Mouse (Mus musculus) embryo, embryonic 11 days (tissue): ENCODE results near the gene Rpl22l1.
"Not testable (repeated sequence)": the region's sequence is repeated elsewhere in the genome, so short reads cannot be mapped to it uniquely, and the experiment has no call there.

Experiments used
- DNase-seq: peaks from one replicate; pipeline ENCODE4 v3.0.0-alpha.2; 2015

Rpl22l1 gene

DNA sequence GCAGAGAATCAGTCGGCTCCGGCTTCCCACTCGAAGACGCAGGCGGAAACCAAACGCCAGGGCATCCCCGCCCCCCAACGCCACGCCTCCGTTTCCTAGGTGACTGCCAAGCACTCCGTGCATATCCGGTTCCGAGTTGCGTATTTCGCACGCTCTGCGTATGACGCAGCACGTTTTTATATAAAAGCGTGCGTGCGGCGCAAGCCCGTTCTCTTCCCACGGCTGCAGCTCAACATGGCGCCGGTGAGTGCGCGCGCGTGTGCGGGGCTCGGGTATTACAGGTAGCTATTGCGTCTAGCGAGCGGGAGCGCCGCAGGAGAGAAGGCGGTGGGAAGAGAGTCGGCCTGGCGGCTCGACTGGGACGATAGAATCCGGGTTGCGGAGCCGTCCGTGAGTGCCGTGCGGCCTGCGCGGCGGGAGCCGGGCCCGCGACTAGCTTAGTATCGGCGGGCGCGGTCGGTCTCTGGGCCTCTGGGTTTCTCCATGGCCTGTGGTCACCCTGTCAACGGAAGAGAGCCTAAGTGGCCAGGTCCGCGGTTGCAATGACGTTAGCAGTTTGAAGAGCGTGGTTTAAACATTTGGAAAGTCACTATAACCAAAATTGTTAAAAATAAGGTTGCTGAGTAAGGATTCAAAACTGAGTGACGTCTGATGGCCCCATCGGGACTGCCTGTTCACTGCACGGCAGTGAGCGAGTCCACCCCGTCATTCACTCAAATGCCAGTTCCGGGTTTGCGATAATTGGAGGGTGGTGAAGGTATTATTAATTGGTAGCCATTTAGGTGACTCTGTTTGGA, at the start of gene Rpl22l1:
Gene Rpl22l1 (plus strand): TSS at position 136 of the 797 bp plus-strand sequence.
- peak; percentile 99 for DNase-seq

DNA sequence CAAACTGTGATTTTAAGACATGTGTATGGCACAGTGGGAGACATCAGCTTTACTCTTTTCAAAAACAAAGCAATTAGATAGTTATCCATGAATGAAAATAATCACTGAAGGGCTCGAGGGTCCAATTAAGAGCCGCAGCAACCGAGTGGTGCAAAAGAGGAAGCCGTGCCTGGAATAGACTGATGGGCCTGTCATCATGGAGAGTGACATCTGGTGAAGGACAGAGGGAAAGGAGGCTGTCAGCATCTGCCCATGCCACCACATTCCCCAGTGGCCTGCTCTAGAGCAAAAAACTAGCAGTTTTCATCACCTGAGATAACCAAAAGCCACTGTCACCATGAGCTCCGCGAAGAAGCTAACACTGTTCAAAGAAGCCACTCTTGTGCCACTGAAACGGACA, 49.8 kb upstream of the Rpl22l1 start:
- no peak for DNase-seq

DNA sequence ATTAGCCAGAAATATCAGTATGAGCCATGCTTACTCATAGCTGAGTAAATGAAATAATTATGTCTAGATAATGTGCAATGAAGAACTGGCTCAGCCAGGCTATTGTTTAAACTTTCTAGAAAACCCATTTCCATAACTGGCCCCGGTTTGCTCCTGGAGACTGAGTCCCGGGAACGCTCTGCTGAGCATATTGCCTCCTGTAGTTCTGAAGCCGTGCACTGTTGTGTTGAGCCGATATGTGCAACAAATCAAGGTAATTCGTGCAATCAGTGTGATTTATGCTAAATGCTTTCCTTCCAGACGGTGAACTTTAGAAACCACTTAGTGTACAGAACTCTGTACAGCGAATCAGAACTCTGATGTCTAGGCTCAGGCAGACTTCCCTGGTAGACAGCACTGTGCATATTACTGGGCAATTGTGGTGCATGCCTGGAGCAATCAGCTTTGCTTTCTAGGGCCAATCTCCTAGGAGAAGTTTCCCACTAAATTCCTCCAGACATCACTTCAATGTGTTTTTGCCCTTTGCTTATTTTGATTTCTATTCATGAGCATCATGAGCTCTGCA, 43.9 kb upstream of the Rpl22l1 start:
- DNase-seq, result no peak

DNA sequence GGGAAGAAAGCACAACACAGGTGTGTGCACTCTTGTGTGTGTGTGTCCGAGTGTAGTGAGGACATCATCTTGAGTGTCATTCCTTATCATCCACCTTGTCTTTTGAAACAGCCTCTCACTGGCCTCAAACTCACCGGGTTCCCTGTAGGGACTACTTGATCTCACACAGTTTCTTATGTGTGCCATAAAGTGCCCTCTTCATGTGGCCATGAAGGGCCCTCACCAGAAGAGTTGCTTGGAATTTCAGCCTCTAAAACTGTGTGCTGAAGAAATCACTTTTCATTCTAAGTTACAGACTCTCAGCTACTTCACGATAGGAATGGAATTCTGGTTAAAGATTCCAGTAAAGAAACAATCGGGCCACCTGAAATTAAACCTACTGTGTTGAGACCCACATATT, 38.3 kb upstream of the Rpl22l1 start:
- no peak for DNase-seq

DNA sequence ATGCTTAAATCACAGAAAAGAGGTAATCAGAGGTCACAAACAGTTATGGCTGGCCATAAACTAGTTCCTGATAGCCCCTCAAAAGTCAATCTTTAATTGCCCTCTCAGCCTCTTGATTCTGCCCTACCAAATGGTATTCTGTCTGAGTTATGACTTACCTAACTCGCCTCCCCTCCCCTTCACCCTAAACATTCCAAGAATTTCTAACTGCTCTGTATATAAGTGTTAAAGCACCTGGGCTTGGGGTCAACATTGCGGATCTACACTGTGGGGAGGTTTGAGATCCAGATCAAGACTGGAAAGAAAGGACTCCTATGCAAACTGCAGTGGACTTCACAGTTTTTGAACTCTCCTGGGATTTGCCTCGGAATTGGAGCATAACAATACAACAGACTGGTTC, 37.0 kb upstream of the Rpl22l1 start:
- DNase-seq, result no peak

DNA sequence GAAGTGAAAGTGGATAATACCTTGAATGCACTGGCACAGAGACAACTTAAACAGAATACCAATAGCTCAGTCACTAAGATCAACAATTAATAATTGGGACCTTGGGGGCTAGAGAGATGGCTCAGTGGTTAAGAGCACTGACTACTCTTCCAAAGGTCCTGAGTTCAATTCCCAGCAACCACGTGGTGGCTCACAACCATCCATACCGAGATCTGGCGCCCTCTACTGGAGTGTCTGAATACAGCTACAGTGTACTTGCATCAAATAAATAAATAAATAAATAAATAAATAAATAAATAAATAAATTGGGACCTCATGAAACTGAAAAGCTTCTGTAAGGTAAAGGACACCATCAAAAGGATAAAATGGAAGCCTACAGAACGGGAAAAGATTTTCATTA, 32.3 kb upstream of the Rpl22l1 start:
- not testable (repeated sequence) for DNase-seq

DNA sequence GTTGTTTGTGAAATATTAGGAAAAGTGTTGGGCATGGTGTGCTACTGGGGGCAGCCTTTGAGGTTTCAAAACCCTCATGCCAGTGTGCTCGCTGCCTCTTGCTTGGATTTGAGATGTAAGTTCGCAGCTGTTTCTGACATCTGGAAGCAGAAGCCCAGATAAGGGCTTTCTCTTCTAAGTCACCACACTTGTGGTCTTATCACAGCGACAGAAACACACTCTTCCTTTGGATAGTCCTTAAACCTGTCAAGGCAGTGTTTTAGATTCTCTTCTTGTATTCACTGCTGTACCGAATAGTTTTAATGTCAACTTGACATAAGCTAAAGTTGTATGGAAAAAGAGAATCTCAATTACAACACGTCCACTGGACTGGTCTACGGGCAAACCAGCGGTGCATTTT, 29.9 kb upstream of the Rpl22l1 start:
- DNase-seq, result no peak

DNA sequence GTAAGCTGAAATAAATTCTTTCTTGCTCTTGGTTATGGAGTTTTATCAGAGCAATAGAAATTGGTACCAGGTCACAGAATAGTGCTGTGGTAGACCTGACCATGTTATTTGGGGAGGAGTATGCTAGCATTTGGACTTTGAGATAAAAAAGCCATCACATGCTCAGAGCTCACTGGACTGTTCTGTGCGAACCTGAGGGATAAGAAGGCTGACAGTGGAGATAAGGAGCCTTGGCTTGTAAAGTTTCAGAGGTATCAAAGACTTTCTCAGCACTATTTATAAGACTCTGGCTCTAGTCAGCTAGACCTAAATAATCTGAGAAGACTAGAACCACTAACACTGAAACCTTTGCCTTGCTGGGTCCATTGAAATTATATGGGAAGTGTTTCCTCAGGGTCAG, 29.3 kb upstream of the Rpl22l1 start:
- DNase-seq, result no peak

DNA sequence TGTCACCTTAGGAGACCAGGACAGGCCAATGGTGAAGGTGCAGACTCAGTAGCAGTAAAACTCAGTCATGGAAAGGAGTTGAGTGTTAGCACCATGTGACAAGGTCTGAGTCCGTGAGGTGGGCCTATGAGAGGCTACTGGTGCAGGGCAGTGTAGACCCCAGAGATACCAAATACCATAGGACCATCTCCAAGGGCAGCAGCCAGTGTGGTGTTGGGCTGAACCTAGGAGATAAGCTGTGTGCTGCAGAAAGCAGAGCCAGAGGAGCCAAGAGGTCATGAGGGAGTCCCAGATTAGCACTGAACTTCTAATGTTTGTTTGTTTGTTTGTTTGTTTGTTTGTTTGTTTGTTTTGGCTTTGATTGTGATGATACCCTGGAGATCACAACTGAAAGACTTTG, 28.7 kb upstream of the Rpl22l1 start:
- no peak for DNase-seq

DNA sequence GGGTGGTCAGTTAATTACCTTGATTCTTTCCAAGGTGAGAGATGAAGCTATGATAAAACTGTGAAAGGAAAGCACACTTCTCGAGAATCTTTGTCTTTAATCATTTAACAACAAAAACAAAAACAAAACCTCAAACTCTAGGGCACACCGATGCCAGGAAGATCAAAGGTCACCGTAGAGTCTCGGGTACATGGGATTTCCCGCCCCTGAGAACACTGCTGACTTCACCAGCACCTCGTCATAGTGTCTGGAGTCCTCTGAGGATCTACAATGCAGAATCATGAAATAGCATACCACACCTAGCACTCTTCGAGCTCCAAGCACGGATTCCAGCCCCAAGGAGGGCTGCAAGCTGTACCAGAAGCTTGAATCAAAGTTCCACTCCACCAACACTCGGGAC, 24.7 kb upstream of the Rpl22l1 start:
- DNase-seq, result no peak

DNA sequence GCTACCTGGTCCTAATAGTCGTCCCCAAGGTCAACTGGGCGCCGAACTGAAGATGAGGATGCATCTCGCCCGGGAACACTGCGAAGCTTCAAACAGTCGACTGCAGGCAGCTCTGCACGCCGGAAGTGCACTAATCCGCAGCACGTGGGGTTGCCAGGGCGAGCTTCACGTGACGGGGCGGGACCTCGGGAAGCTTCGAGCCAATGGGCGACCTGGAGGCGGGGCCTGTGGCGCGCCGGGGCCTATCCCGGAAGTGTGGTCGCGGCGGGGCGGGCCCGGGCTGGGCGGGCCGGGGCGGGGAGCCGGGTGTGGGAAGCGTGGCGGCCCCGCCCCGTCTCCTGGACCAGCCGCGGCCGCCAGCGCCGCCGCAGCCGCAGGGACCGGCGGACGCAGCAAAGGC, 24.2 kb upstream of the Rpl22l1 start, which contains the start of gene Eif5a2:
Gene Eif5a2 (plus strand): TSS at position 283 of the 400 bp plus-strand sequence.
- DNase-seq, result peak; percentile 97

DNA sequence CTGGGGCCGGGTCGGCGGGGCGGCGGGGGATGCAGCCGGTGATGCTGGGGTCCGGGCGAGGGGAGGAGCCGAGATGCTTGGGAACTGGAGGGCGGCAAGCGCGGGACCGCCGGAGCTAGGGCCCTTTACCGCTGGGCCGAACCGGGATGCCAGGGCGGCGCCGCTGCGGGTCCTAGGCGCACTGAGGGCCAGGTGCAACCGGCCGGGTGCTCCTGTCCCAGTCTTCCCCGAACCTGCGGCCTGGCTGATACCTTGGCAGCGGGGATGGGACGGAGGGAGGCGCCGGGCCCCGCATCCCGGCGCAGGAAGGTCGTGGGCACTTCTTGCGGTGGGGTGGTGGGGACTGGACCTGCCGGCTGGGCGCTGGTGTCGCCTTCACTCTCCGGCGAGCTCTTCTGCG, 23.8 kb upstream of the Rpl22l1 start:
- DNase-seq, result no peak

DNA sequence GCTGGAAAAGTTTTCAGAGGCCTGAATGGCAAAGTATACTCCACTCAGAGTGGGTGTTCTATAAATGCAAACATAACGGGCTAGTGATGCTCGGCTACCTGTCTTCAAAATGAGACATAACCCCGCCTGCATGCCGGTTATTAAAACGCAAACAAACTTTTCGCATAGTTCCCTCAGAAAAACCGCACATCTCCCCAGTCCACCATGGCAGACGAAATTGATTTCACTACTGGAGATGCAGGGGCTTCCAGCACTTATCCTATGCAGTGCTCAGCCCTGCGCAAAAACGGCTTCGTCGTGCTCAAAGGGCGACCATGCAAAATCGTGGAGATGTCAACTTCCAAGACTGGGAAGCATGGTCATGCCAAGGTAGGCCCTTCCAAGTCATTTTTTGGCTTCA, 23.4 kb upstream of the Rpl22l1 start:
- peak; percentile 21 for DNase-seq

DNA sequence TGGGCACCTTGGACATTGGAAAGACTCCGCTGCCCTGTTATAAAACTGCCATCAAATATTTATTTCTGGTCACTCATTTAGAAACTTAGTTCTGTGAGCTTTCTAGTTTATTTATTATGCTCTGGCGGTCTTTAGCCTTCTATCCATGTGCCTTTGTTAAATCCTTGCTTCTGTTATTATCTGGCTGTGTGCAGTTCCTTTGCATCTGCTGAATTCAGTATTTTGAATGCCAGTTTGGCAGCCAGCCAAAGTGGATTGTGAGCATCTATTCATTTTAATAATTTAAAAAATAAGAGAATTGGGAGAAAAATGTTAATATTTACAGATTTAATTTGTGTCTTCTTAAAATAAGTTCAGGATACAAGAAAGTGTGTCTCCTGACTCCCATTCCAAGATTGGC, 21.1 kb upstream of the Rpl22l1 start:
- no peak for DNase-seq

DNA sequence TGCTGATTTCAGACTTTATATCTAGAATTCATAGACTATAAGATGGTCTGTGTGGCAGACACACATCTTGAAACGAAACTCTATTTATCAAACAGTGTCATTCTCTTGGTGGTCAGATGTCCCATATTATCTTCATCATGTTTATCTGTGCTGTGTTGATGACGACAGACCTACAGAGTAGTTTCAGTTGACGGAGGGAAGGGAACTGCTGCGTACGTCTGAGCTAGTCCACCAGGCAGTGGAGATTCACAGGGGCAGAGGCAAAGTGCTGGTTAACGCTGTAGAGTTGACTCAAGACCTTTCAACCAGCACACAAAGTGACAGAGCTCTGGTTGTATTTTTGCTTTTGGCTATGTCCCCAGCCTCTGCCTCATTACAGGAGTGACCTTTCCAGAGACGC, 10.4 kb upstream of the Rpl22l1 start:
- DNase-seq, result no peak

DNA sequence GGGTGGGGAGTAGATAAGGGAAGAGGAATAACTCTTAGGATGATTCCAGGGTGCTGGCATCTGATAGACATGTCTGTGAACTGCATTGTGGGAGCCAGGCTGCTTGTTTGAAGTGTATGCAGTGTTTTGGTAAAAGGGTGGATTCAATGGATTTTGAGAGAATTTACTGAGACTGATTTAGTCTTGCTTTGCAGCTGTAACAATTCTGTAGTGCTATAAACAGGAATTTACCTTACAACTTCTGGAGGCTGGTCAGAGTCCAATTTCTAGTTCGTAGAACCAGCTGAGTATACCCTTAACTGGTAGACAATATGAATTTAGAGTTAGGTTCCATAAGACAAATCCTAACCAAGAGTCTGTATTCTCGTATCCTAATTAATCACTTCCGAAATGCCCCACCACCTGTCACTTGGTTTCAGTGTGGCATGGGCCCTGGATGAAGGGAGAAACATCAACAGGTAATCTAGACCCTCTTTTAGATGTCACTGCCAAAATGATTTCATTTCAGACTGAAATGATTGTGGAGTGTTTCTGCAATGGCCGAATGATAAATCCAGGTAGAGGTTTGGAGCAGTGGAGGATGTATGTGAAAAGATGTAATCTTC, 2.9 kb downstream of the Rpl22l1 start:
- DNase-seq, result no peak

DNA sequence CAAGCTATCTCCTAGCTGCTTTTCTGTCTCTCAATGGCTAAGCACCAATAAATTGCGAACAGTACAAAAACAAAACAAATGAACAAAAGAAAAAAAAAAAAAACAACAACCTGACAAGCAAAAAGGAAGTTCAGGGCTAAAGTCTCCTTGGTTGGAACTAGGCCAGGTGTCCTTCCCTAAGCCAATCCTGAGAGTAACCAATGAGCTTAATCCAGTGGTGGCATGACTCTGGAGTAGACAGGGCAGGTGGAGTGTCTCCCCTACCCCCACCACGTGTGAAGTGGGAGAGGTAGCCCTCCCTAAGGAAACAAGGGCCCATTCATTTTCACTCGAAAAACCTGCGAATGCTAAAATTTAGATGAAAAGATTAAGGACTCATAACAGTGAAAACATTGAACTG, 6.2 kb downstream of the Rpl22l1 start:
- no peak for DNase-seq

DNA sequence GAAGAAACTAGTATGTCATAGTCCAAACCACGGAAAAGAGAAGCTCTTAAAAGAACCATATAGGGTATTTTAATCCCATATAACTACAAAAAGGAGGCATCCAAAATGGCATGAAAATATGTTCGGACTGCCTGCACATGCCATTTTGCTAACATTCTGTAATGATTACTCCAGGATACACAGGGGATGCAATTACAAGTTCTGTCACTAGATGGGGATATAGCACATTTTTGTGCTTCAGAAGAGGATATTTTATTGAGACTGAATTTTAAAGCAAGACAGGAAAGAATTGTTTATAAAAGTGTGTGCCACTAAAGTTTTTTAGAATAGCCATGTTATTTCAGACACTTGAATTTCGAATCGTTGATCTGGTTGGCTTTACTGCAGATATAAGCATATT, 9.1 kb downstream of the Rpl22l1 start:
- DNase-seq, result peak; percentile 73

DNA sequence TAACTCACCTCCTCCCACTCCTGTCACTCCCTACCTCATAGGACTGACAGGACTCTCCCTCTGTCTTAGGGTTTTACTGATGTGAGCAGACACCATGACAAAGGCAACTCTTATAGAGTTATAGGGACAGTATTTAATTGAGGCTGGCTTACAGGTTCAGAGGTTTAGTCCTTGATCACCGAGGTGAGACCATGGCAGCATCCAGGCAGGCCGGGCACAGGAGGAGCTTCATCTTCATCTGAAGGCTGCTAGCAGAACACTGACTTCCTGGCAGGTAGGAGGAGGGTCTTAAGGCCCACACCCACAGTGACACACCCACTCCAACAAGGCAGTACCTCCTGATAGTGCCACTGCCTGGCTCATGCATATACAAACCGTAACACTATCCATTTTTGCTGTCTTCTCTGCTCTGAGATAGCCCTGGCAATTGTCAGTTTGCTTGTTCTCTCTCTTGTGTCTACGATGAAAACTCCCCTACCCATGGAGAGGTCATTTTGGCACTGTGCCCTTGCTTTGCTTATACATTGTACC, 10.8 kb downstream of the Rpl22l1 start:
- DNase-seq, result no peak

DNA sequence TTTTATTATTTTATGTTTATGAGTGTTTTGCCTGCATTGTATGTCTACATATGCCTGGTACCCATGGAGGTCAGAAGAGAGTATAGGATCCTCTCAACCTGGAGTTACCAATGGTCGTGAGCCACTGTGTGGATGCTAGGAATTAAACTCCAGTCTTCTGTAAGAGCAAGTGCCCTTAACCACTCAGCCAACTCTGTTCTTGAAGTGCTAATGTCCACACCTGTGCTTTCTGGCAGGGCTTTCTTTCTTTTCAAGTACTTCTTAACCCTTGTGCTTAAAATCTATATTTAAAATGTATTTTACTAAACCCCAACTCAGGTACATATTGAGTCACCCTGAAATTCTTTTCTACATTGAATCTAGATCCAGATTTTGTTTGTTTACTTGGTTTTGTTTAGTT, 21.0 kb downstream of the Rpl22l1 start:
- DNase-seq, result no peak

DNA sequence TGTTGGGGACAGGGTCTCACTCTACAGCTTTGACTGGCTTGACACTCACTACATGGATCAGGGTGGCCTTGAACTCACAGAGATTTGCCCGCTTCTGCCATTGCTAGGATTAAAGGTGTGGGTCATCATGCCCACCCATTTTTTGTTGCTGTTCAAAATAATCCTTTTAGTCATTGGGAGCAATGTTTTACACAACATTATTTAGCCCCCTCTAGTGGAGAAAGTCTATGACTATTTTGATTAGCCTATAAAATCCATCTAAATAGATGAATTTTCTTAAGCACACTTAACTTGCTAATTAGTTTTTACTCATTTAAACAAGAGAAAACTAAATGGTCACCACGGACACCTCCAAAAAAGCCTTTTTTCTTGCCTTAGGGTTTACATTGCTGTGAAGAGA, 22.4 kb downstream of the Rpl22l1 start:
- DNase-seq, result no peak

DNA sequence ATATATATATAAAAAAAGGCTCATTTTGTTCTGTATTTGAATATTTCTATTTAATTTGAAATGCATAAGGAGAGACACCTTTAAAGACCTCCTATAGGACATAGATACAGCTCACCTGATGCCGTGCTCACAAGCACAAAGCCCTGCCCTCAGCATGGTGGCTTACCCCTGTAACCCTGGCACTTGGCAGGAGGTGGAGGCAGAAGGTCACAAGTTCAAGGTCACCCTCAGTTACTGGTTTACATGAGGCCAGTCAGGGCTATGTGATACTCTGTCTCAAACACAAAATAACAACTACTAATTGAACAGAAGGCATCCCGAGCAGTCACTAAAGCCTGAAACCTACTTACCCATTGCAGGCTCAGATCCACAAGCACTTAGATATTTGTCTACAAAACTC, 24.2 kb downstream of the Rpl22l1 start:
- DNase-seq, result no peak

DNA sequence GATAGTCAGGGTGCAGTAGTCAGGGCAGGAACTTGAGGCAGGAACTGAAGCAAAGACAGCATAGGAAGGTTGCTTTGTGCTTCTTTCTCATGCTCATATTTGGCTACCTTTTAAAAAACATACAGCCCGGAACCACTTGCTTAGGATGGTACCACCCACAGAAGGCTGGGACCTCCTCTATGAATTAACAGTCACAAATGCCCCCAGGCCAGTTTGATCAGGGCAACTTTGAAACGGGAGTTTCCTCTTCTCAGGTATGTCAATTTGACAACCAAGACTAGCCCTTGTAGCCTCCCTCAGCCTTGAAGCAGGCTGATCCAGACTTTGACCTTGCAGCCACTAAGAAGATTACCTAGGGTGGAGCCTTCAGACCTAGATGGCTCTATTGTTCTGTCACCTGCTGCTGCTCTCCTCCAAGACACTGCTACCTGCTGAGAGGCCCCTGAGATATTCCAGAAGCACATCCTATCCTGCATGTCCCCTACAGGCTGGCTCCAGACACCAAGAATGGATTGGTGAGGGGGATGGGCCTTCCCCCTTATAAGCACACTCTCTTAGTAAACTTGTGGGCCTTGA, 31.6 kb downstream of the Rpl22l1 start:
- DNase-seq, result no peak
